Mouse (Mus musculus): ENCODE data around the gene Drosha. TPM values are rescaled to one million over a fixed set of nuclear protein-coding genes. Genes with fewer than 3 reads are reported as not detected.

Gene Drosha
- polyA plus RNA-seq, 1 experiment from 2014 or later, result 44.7 TPM

- Histone ChIP-seq H3K9me3 (replicated peaks) (no peaks in the 10 kb centered on the region), H3K36me3 (peaks cover 64% of the 10 kb centered on the region), H3K4me1 (peaks cover 13% of the 10 kb centered on the region), H3K27ac (no peak overlapping the region), H3K4me3 (replicated peaks) (no peak overlapping the region), H3K9ac (no peak overlapping the region), H3K4me2 (no peak overlapping the region), H3K27me3 (no peaks in the 10 kb centered on the region)
- WGBS, result 59% methylated on average over 8 of the region's 8 CpGs
- no peak for ATAC-seq (replicated peaks; ENCODE audit: low FRiP score)
Observed at GRCm38 (mm10) chr15:12867269-12867668, 42.7 kb downstream of the Drosha start.

- H3K36me3 ChIP-seq, result peaks cover 65% of the 10 kb centered on the region
- peak; percentile 58; the same call in 1 of the 2 replicates for ATAC-seq (replicated peaks; ENCODE audit: low FRiP score)
- H3K27me3 ChIP-seq, result no peaks in the 10 kb centered on the region
- no peak overlapping the region for H3K9ac ChIP-seq
- no peak overlapping the region for H3K4me3 ChIP-seq (replicated peaks)
- no peaks in the 10 kb centered on the region for H3K9me3 ChIP-seq (replicated peaks)
- WGBS, result 59% methylated on average over 18 of the region's 18 CpGs
- no peak overlapping the region for H3K27ac ChIP-seq
- H3K4me2 ChIP-seq, result no peak overlapping the region
- 0 out of 2 replicates have a peak, but pooled peaks cover 2% of the 10 kb centered on the region for H3K4me1 ChIP-seq
Observed at GRCm38 (mm10) chr15:12875442-12876176, 51.0 kb downstream of the Drosha start.

- Histone ChIP-seq H3K9me3 (replicated peaks) (no peaks in the 10 kb centered on the region), H3K9ac (no peak overlapping the region), H3K36me3 (peaks cover 63% of the 10 kb centered on the region), H3K4me2 (no peak overlapping the region), H3K27ac (no peak overlapping the region), H3K4me3 (replicated peaks) (no peak overlapping the region), H3K27me3 (no peaks in the 10 kb centered on the region), H3K4me1 (0 out of 2 replicates have a peak, but pooled peaks cover 2% of the 10 kb centered on the region)
- no peak for ATAC-seq (replicated peaks; ENCODE audit: low FRiP score)
- 80% methylated on average over 2 of the region's 2 CpGs for WGBS
Observed at GRCm38 (mm10) chr15:12876266-12876665, 51.7 kb downstream of the Drosha start.

GRCm38 (mm10) chr15:12876881-12877280 is 52.3 kb downstream of the Drosha start:
- Histone ChIP-seq H3K36me3 (peaks cover 64% of the 10 kb centered on the region), H3K9me3 (replicated peaks) (no peaks in the 10 kb centered on the region), H3K9ac (no peak overlapping the region), H3K4me2 (no peak overlapping the region), H3K4me3 (replicated peaks) (no peak overlapping the region), H3K27ac (no peak overlapping the region), H3K27me3 (no peaks in the 10 kb centered on the region), H3K4me1 (0 out of 2 replicates have a peak, but pooled peaks cover 2% of the 10 kb centered on the region)
- ATAC-seq (replicated peaks; ENCODE audit: low FRiP score), result no peak
- 96% methylated on average over 4 of the region's 4 CpGs for WGBS

GRCm38 (mm10) chr15:12877934-12878333 is 53.3 kb downstream of the Drosha start:
- no peaks in the 10 kb centered on the region for H3K27me3 ChIP-seq
- WGBS, result 95% methylated on average over 12 of the region's 12 CpGs
- no peak for ATAC-seq (replicated peaks; ENCODE audit: low FRiP score)
- peaks cover 74% of the 10 kb centered on the region for H3K36me3 ChIP-seq
- H3K9ac ChIP-seq, result no peak overlapping the region
- H3K27ac ChIP-seq, result no peak overlapping the region
- H3K9me3 ChIP-seq (replicated peaks), result no peaks in the 10 kb centered on the region
- H3K4me2 ChIP-seq, result no peak overlapping the region
- no peak overlapping the region for H3K4me3 ChIP-seq (replicated peaks)
- H3K4me1 ChIP-seq, result 0 out of 2 replicates have a peak, but pooled peaks cover 2% of the 10 kb centered on the region

GRCm38 (mm10) chr15:12878581-12878980 is 54.0 kb downstream of the Drosha start:
- no peak overlapping the region for H3K4me2 ChIP-seq
- peaks cover 81% of the 10 kb centered on the region for H3K36me3 ChIP-seq
- H3K27me3 ChIP-seq, result no peaks in the 10 kb centered on the region
- no peaks in the 10 kb centered on the region for H3K9me3 ChIP-seq (replicated peaks)
- ATAC-seq (replicated peaks; ENCODE audit: low FRiP score), result no peak
- no peak overlapping the region for H3K27ac ChIP-seq
- WGBS, result 90% methylated on average over 9 of the region's 9 CpGs
- H3K4me3 ChIP-seq (replicated peaks), result no peak overlapping the region
- H3K9ac ChIP-seq, result no peak overlapping the region
- 0 out of 2 replicates have a peak, but pooled peaks cover 2% of the 10 kb centered on the region for H3K4me1 ChIP-seq

GRCm38 (mm10) chr15:12879937-12880336 is 55.3 kb downstream of the Drosha start:
- no peak overlapping the region for H3K4me2 ChIP-seq
- ATAC-seq (replicated peaks; ENCODE audit: low FRiP score), result peak; percentile 54; the same call in 1 of the 2 replicates
- H3K4me3 ChIP-seq (replicated peaks), result no peak overlapping the region
- H3K9me3 ChIP-seq (replicated peaks), result no peaks in the 10 kb centered on the region
- no peak overlapping the region for H3K9ac ChIP-seq
- H3K36me3 ChIP-seq, result peaks cover 85% of the 10 kb centered on the region
- peak overlapping the region; percentile 14; the same call in 1 of the 2 replicates for H3K27ac ChIP-seq
- H3K4me1 ChIP-seq, result no peaks in the 10 kb centered on the region
- WGBS, result 59% methylated on average over 8 of the region's 8 CpGs
- no peaks in the 10 kb centered on the region for H3K27me3 ChIP-seq

GRCm38 (mm10) chr15:12884855-12885254 is 60.2 kb downstream of the Drosha start:
- no peak overlapping the region for H3K4me2 ChIP-seq
- no peak for ATAC-seq (replicated peaks; ENCODE audit: low FRiP score)
- WGBS, result 88% methylated on average over 15 of the region's 15 CpGs
- H3K36me3 ChIP-seq, result peaks cover 93% of the 10 kb centered on the region
- H3K27ac ChIP-seq, result no peak overlapping the region
- no peak overlapping the region for H3K4me3 ChIP-seq (replicated peaks)
- H3K9ac ChIP-seq, result no peak overlapping the region
- no peaks in the 10 kb centered on the region for H3K27me3 ChIP-seq
- H3K4me1 ChIP-seq, result no peaks in the 10 kb centered on the region
- H3K9me3 ChIP-seq (replicated peaks), result no peaks in the 10 kb centered on the region

GRCm38 (mm10) chr15:12885361-12885760 is 60.7 kb downstream of the Drosha start:
- WGBS, result 95% methylated on average over 11 of the region's 11 CpGs
- Histone ChIP-seq H3K4me2 (no peak overlapping the region), H3K27me3 (no peaks in the 10 kb centered on the region), H3K4me3 (replicated peaks) (no peak overlapping the region), H3K27ac (no peak overlapping the region), H3K36me3 (peaks cover 94% of the 10 kb centered on the region), H3K9me3 (replicated peaks) (no peaks in the 10 kb centered on the region), H3K9ac (no peak overlapping the region), H3K4me1 (no peaks in the 10 kb centered on the region)
- no peak for ATAC-seq (replicated peaks; ENCODE audit: low FRiP score)

GRCm38 (mm10) chr15:12887206-12887605 is 62.6 kb downstream of the Drosha start:
- Histone ChIP-seq H3K36me3 (peaks cover 93% of the 10 kb centered on the region), H3K4me3 (replicated peaks) (no peak overlapping the region), H3K27ac (no peak overlapping the region), H3K27me3 (no peaks in the 10 kb centered on the region), H3K9me3 (replicated peaks) (no peaks in the 10 kb centered on the region), H3K4me2 (no peak overlapping the region), H3K4me1 (no peaks in the 10 kb centered on the region), H3K9ac (no peak overlapping the region)
- ATAC-seq (replicated peaks; ENCODE audit: low FRiP score), result no peak
- WGBS, result 96% methylated on average over 8 of the region's 8 CpGs

- Histone ChIP-seq H3K9me3 (replicated peaks) (no peaks in the 10 kb centered on the region), H3K4me2 (no peak overlapping the region), H3K27me3 (no peaks in the 10 kb centered on the region), H3K9ac (no peak overlapping the region), H3K4me3 (replicated peaks) (no peak overlapping the region), H3K4me1 (no peaks in the 10 kb centered on the region), H3K36me3 (peaks cover 88% of the 10 kb centered on the region), H3K27ac (no peak overlapping the region)
- WGBS, result 91% methylated on average over 4 of the region's 4 CpGs
- no peak for ATAC-seq (replicated peaks; ENCODE audit: low FRiP score)
Observed at GRCm38 (mm10) chr15:12888312-12888711, 63.7 kb downstream of the Drosha start.

- 94% methylated on average over 11 of the region's 11 CpGs for WGBS
- H3K9me3 ChIP-seq (replicated peaks), result no peaks in the 10 kb centered on the region
- no peaks in the 10 kb centered on the region for H3K4me1 ChIP-seq
- no peak overlapping the region for H3K4me2 ChIP-seq
- H3K36me3 ChIP-seq, result peaks cover 88% of the 10 kb centered on the region
- H3K9ac ChIP-seq, result no peak overlapping the region
- H3K27ac ChIP-seq, result no peak overlapping the region
- H3K27me3 ChIP-seq, result no peaks in the 10 kb centered on the region
- no peak for ATAC-seq (replicated peaks; ENCODE audit: low FRiP score)
- H3K4me3 ChIP-seq (replicated peaks), result no peak overlapping the region
Observed at GRCm38 (mm10) chr15:12889909-12890308, 65.3 kb downstream of the Drosha start.

Data from kidney, embryonic 15.5 days (tissue).